Mouse (Mus musculus): ENCODE measurements around the gene Snurf. TPM values are rescaled to one million over a fixed set of nuclear protein-coding genes. Genes with fewer than 3 reads are reported as not detected.

Snurf gene
- not detected in 2 replicates for total RNA-seq (2014; rRNA removed)
- polyA plus RNA-seq (2012; rRNA removed): not detected in 2 replicates

- peak; percentile 28 for DNase-seq (ENCODE audit: extremely low read depth, low read depth, low spot score)
- 52% methylated on average over 30 of the region's 30 CpGs for whole genome bisulfite sequencing
- 0 out of 2 replicates have a peak, but pooled peaks cover 3% of the 10 kb centered on the region for H3K79me2 ChIP-seq (ENCODE audit: control insufficient read depth, insufficient read depth, low read length)
- peak within 1 kb of the TSS; percentile 66 for H3K9ac ChIP-seq (ENCODE audit: low read depth, low read length)
- no peak within 1 kb of the TSS for H3K27ac ChIP-seq (replicated peaks; ENCODE audit: insufficient read depth, low read depth, low read length)
- H3K27me3 ChIP-seq (ENCODE audit: control insufficient read depth, insufficient read depth, low read length): no peaks in the 10 kb centered on the region
- H3K4me1 ChIP-seq (ENCODE audit: control insufficient read depth, insufficient read depth, low read length): no peaks in the 10 kb centered on the region
- no peaks in the 10 kb centered on the region for H3K36me3 ChIP-seq (ENCODE audit: control insufficient read depth, insufficient read depth, low read length)
- H3K4me3 ChIP-seq (ENCODE audit: insufficient read depth, low read depth, low read length): peak within 1 kb of the TSS; percentile 98
- TF ChIP-seq CTCF (IDR thresholded peaks at IDR 0.05; ENCODE audit: low read depth, low read length) (no peak), POLR2A (IDR thresholded peaks at IDR 0.05; ENCODE audit: extremely low read depth, insufficient read depth, low read length) (no peak)
Observed at GRCm38 (mm10) chr7:60004606-60005330, at the start of gene Snurf, which contains the start of gene Gm38393. Gene Snurf (minus strand): TSS chr7:60005049. Gene Gm38393 (minus strand): TSS chr7:60005064.

- no peak for DNase-seq (ENCODE audit: extremely low read depth, low read depth, low spot score)
- H3K27me3 ChIP-seq (ENCODE audit: control insufficient read depth, insufficient read depth, low read length): no peaks in the 10 kb centered on the region
- H3K4me3 ChIP-seq (ENCODE audit: insufficient read depth, low read depth, low read length): no peak overlapping the region
- WGBS: 72% methylated on average over 6 of the region's 6 CpGs
- no peak overlapping the region for H3K27ac ChIP-seq (replicated peaks; ENCODE audit: insufficient read depth, low read depth, low read length)
- H3K79me2 ChIP-seq (ENCODE audit: control insufficient read depth, insufficient read depth, low read length): no peaks in the 10 kb centered on the region
- TF ChIP-seq CTCF (IDR thresholded peaks at IDR 0.05; ENCODE audit: low read depth, low read length) (no peak), POLR2A (IDR thresholded peaks at IDR 0.05; ENCODE audit: extremely low read depth, insufficient read depth, low read length) (no peak)
- no peaks in the 10 kb centered on the region for H3K4me1 ChIP-seq (ENCODE audit: control insufficient read depth, insufficient read depth, low read length)
- no peak overlapping the region for H3K9ac ChIP-seq (ENCODE audit: low read depth, low read length)
- H3K36me3 ChIP-seq (ENCODE audit: control insufficient read depth, insufficient read depth, low read length): no peaks in the 10 kb centered on the region
Observed at GRCm38 (mm10) chr7:60047481-60048201, 42.8 kb upstream of the Snurf start.

- DNase-seq (ENCODE audit: extremely low read depth, low read depth, low spot score): no peak
- H3K36me3 ChIP-seq (ENCODE audit: control insufficient read depth, insufficient read depth, low read length): no peaks in the 10 kb centered on the region
- H3K27ac ChIP-seq (replicated peaks; ENCODE audit: insufficient read depth, low read depth, low read length): no peak overlapping the region
- no peak overlapping the region for H3K9ac ChIP-seq (ENCODE audit: low read depth, low read length)
- H3K4me3 ChIP-seq (ENCODE audit: insufficient read depth, low read depth, low read length): no peak overlapping the region
- 68% methylated on average over 3 of the region's 3 CpGs for WGBS
- no peaks in the 10 kb centered on the region for H3K4me1 ChIP-seq (ENCODE audit: control insufficient read depth, insufficient read depth, low read length)
- no peak for TF ChIP-seq POLR2A (IDR thresholded peaks at IDR 0.05; ENCODE audit: extremely low read depth, insufficient read depth, low read length)
- no peak for TF ChIP-seq CTCF (IDR thresholded peaks at IDR 0.05; ENCODE audit: low read depth, low read length)
- H3K27me3 ChIP-seq (ENCODE audit: control insufficient read depth, insufficient read depth, low read length): no peaks in the 10 kb centered on the region
- H3K79me2 ChIP-seq (ENCODE audit: control insufficient read depth, insufficient read depth, low read length): no peaks in the 10 kb centered on the region
Observed at GRCm38 (mm10) chr7:60013186-60013585, 8.3 kb upstream of the Snurf start.

GRCm38 (mm10) chr7:60007727-60008360, 3.0 kb upstream of the Snurf start:
- Histone ChIP-seq H3K4me3 (ENCODE audit: insufficient read depth, low read depth, low read length) (no peak overlapping the region), H3K27me3 (ENCODE audit: control insufficient read depth, insufficient read depth, low read length) (no peaks in the 10 kb centered on the region), H3K36me3 (ENCODE audit: control insufficient read depth, insufficient read depth, low read length) (no peaks in the 10 kb centered on the region), H3K4me1 (ENCODE audit: control insufficient read depth, insufficient read depth, low read length) (no peaks in the 10 kb centered on the region), H3K27ac (replicated peaks; ENCODE audit: insufficient read depth, low read depth, low read length) (no peak overlapping the region), H3K79me2 (ENCODE audit: control insufficient read depth, insufficient read depth, low read length) (0 out of 2 replicates have a peak, but pooled peaks cover 3% of the 10 kb centered on the region), H3K9ac (ENCODE audit: low read depth, low read length) (no peak overlapping the region)
- DNase-seq (ENCODE audit: extremely low read depth, low read depth, low spot score): no peak
- 38% methylated on average over 3 of the region's 3 CpGs for WGBS
- TF ChIP-seq POLR2A (IDR thresholded peaks at IDR 0.05; ENCODE audit: extremely low read depth, insufficient read depth, low read length) (no peak), CTCF (IDR thresholded peaks at IDR 0.05; ENCODE audit: low read depth, low read length) (no peak)

GRCm38 (mm10) chr7:60006262-60006661, 1.4 kb upstream of the Snurf start:
- 60% methylated on average over 2 of the region's 2 CpGs for WGBS
- no peaks in the 10 kb centered on the region for H3K4me1 ChIP-seq (ENCODE audit: control insufficient read depth, insufficient read depth, low read length)
- H3K9ac ChIP-seq (ENCODE audit: low read depth, low read length): no peak overlapping the region
- 0 out of 2 replicates have a peak, but pooled peaks cover 3% of the 10 kb centered on the region for H3K79me2 ChIP-seq (ENCODE audit: control insufficient read depth, insufficient read depth, low read length)
- DNase-seq (ENCODE audit: extremely low read depth, low read depth, low spot score): no peak
- H3K27me3 ChIP-seq (ENCODE audit: control insufficient read depth, insufficient read depth, low read length): no peaks in the 10 kb centered on the region
- H3K27ac ChIP-seq (replicated peaks; ENCODE audit: insufficient read depth, low read depth, low read length): no peak overlapping the region
- H3K4me3 ChIP-seq (ENCODE audit: insufficient read depth, low read depth, low read length): no peak overlapping the region
- H3K36me3 ChIP-seq (ENCODE audit: control insufficient read depth, insufficient read depth, low read length): no peaks in the 10 kb centered on the region
- no peak for TF ChIP-seq CTCF (IDR thresholded peaks at IDR 0.05; ENCODE audit: low read depth, low read length)
- TF ChIP-seq POLR2A (IDR thresholded peaks at IDR 0.05; ENCODE audit: extremely low read depth, insufficient read depth, low read length): no peak
